Mouse (Mus musculus) kidney, adult 8-10 months (tissue): ENCODE results near the gene Slc7a11.

Source experiments
- DNase-seq, 2 experiments: peaks; one replicate each; pipeline ENCODE4 v3.0.0; 2022

Gene Slc7a11

DNA sequence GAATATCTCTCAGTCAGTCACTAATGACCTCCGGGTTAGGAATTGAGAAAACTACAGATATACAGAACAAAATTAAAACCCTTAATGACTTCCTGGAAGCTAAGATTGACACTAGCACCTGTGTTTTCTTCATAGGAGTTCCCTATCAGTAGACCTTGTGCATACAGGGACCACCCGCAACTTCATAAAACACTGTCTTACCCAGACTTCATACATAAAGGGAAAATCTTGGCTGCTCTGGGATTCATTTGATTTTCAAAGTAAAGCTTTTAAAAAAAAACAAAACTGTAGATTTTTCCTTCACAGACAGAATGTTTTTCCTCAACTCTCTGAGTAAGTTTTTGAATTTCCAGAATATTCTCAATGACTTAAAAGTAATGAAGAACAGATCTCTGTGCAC, 477.8 kb downstream of the Slc7a11 start:
- DNase-seq: no peak

DNA sequence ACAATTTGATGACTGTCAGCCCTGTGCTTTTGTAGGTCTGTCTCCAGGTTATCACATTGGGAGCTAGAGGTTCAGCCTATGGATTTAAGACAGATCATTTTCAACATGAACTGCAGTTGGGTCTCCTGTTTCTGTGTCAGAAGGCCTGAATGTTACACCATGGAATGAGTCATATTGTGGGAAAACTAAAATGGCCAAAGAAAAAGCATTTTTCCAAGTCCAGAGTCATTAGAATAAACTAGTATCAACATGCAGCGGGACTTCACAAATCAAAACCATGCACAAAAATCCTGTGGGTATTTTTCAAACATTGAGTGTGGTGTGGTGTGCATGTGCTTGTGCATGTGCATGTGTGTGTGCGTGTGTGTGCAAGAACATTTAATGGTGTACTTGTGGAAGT, 482.8 kb downstream of the Slc7a11 start:
- DNase-seq: no peak

DNA sequence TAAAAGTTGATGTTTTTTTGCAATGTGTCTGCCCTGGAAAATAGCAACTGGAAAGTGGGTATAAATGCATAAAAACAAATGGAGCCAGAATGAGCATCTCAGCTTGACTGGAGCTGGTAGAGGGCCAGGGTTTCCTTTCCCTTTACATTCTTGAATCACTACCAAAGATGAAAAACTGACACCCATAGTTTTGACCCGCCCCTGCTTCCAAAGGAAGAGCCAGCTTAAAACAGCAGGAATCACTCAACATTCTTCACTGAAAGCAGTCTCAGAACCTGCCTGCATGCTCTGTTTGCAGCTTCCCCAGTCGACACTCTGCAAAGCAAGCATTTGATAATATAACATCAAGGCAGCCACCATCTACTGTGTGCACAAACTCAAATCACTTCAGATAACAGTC, 496.6 kb downstream of the Slc7a11 start:
- DNase-seq: peak; percentile 11 to 38

DNA sequence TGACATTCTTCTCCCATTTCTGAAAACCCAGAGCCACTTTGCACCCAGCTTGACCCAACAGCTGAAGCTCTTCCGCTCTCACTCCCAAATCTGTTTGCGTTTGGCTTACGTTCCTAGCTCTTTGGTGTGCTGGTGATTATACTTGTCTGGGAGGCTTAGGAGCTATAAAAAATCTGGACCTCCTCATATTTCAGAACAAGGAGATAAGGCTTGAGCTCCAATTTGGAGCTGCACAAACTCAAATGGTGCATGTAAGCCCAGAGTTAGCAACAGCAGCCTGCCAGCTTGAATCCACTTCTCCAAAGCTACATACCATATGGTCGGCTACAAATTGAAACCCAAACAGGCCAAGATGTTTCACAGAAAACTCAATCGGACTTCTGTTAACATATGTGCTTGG, 498.6 kb downstream of the Slc7a11 start:
- DNase-seq: peak in 1 of 2 experiments; percentile 49

DNA sequence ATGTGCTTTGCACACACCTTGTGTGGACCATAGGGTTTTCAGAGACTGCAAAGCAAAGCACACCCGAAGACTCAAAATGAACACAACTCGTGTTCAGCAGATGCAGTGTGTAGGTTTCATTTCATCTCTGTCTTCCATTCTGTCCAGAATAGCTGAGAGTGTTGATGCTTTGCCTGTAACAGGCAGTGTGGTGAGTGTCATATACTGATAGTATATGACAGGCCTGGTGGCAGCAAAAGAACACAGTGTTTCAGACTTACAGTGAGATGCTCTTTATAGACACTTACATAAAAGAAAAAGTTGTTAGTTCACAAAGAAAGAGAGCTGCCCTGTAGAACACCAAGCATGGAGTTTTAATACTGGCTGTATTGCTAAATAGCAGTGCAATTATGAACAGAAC, 505.8 kb downstream of the Slc7a11 start:
- no peak for DNase-seq

- DNase-seq: no peak
Measured at GRCm38 (mm10) chr3:49929496-49929895, 513.9 kb downstream of the Slc7a11 start.

- peak in 1 of 2 experiments; percentile 40 for DNase-seq
Measured at GRCm38 (mm10) chr3:49928509-49929263, 514.7 kb downstream of the Slc7a11 start.

- DNase-seq: no peak
Measured at GRCm38 (mm10) chr3:49913929-49914328, 529.5 kb downstream of the Slc7a11 start.

GRCm38 (mm10) chr3:49910922-49911321, 532.5 kb downstream of the Slc7a11 start:
- DNase-seq: no peak

DNA sequence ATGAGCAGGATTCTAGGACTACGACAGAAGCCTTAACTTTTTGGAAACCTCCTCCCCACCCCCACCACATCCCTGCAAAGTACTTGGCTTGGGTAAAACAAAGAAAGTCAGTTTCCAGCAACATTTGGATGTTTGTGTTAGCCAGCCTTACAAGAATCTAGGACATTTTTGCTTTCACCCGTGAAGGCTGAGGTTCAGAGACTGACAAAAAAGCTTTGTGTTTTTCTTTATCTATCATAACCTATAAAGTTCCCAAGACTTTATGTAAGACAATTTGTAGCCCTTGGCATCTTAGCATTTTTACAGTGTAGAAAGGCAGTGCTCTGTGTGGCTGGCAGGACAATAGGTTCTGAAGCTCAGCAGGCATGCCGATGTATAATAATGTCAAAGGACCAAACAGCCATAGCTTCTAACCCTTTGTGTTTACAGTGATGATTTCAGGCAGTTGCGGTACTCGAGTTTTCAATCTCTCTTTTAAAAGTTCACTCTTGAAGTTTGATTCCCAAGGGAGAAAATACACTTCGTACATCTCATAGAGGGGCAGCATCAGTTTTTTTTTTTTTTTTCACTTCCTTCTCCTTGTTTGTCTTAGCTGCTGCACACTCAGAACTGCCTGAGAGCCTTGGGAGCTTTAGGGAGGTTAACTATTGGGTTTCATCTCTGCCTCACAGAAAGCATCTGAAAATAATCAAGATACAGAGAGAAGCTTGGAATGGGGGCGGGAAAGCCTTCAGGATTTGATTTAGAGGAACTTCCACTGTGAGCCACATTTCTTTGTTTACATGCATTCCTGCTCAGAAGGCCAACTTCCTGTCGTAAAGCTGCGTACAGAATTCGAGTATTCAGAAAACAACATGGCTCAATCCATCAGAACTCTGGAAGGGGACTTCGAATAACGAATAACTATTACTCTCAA, 534.7 kb downstream of the Slc7a11 start:
- DNase-seq: peak; percentile 29 to 55

DNA sequence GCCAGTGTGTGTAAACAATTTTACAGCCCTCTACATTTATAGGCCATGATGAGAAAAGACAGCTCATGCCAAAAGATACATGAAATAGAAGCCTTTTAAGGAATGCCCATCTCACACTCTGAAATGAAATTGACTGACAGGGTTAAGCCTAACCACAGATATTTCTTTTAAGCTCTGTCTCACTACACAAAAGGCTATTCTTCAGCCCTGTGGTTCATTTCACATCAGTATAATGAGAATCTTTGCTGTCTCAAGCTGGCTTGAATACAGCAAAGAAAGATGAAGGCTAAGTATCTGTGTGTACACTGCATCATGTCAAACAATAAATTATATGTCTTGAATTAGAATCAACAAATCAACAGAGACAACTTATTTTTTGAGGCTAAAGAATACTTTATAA, 549.5 kb downstream of the Slc7a11 start:
- no peak for DNase-seq

GRCm38 (mm10) chr3:49887359-49887758, 556.1 kb downstream of the Slc7a11 start:
- no peak for DNase-seq

GRCm38 (mm10) chr3:49886220-49886945, 557.0 kb downstream of the Slc7a11 start:
- no peak for DNase-seq

- no peak for DNase-seq
Measured at GRCm38 (mm10) chr3:49880496-49880895, 562.9 kb downstream of the Slc7a11 start.

DNA sequence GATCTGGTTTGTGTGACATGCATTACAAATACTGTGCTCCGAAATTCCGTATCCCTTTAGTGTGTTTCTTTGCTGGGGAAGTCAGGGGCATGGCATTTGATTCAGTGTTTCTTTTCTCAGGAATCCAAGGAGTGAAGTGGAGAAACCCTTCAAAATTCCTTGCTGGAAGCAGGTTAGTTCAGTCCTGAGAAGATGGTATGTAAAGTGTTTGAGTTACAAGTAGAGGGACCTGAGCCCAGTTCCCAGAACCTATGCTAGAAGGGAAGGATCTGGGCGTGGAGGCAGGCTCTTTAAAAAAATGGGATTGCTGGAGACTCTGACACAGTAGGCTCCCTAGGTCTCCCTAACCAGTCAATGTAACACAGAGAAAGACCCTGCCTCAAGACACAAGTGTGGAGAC, 572.6 kb downstream of the Slc7a11 start:
- no peak for DNase-seq

DNA sequence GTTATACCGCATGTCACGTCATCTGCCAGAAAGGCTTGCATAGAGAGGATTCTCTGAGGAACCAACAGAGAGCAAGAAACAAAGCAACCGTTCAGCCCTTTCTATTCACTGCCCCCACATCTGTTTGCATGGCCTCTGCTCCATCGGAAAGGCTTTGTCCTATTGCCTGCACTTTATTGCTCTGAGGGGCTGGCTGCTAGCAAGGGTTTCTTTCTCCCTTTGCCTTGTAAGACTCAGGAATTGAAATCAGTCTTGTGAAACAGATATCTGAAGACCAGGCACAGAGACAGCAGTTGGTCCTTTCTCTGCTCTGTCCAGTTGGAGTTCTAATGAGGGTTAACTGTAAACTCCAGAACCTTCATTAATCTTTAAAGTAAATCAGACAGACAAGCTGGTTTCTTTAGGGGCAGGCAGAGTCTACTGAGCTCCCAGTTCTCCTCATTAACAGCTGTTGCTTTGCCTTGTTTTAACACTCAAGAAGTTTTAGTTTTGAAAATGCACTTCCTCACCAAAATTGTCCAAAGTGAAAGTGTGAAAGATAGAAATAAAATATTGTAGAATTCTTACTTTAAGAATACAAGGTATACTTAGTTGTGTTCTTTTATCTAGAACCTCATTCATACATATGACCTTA, 575.3 kb downstream of the Slc7a11 start:
- no peak for DNase-seq

DNA sequence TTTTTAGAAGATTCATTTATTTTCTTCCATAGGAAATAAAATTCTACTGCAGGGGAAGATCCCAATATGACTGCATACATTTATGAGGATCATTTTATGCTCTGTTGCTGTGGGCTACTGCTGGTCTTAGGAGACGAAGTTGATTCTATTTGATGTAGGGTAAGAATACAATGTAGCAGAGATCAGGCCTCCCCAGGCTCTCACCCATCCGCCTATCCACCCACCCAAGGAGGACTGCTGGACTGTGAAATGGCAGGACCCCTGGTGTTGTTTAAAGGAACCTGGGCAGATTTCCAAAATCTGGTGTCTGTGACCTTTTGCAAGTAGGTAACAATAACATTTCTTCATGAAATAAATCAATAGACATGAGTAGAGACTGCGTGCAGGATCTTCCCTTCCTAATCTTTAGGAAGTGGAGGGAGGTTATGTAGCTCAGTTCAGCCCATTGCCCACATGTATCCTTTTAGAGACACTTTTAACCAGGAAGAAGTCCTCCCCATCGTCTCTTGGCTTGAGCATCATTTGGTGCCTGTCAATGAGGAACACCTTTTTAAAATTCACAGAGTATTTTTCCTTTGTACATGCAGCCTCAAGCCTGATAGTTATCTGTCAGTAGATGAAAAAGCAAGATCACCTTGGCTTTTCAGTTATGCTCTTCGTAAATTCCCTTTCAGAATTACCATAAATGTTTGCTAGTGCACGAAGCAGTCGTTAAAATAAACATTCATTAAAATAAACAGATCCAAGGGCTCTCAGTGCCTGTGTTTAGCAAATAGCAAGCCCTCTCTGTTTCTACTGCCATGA, 576.1 kb downstream of the Slc7a11 start:
- no peak for DNase-seq

GRCm38 (mm10) chr3:49866061-49866515, 577.3 kb downstream of the Slc7a11 start:
- DNase-seq: no peak

DNA sequence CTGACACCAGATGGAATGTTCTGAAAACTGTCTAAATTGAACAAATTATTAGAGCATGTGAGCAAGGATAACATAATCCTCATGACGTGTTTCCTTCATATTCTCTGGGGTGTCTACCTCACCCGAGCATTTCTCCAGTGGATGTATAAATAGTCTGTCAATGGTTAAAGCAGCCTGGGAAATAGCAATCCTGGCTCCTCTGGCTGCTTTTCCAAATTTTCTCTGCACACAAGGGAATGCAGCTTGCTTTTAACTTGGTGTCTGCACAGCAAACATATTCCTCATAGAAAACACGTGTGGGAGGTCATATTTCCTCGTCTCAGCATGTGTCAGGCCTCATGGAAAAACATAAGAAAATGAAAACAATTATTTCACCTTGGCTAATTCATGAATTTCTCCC, 586.6 kb downstream of the Slc7a11 start:
- DNase-seq: no peak

DNA sequence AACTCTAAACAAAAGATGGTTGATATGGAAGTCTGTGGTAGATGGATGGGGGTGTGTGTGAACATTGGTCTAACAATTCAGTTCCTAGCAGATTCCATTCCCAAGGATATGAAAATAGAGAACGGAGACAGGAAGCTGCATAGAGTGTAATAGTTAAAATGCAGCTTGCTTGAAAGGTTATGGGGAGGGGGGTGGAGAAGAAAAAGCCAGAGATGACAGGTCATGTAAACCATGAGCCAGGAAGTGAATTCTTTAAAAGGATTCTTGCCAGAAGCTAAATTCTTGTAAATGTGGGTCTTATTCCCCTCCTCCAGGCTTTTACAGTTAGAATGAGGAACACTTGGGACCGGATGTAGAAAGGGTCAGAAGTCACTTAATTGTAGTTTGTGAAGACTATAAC, 589.1 kb downstream of the Slc7a11 start:
- DNase-seq: peak in 1 of 2 experiments; percentile 9

GRCm38 (mm10) chr3:49842971-49843370, 600.4 kb downstream of the Slc7a11 start:
- DNase-seq: no peak
